Mouse (Mus musculus) midbrain, embryonic 16.5 days (tissue): ENCODE measurements around the gene Scoc. TPM values are rescaled to one million over a fixed set of nuclear protein-coding genes. Genes with fewer than 3 reads are reported as not detected.
A peak's percentile ranks its signal among the peaks of the same experiment; 100 is the strongest.

Experiments
- ATAC-seq: fragments of 200-750 bp; cut with Nextera tagmentation; 2 replicates; pipeline ENCODE4 v1.8.0; 2017; ENCODE audit warnings: moderate TSS enrichment
- H3K27ac ChIP-seq: fragments of 300-500 bp; sonication (generic); 2 replicates; pipeline ENCODE4 v1.5.1; 2014; ENCODE audit warnings: mild to moderate bottlenecking, low read length, mixed read lengths
- H3K27me3 ChIP-seq: fragments of 300-500 bp; sonication (generic); 2 replicates; pipeline ENCODE4 v1.6.1; 2014; ENCODE audit warnings: low read depth, low read length, mixed read lengths; ENCODE audit not compliant: control insufficient read depth, insufficient read depth
- H3K36me3 ChIP-seq: fragments of 300-500 bp; sonication (generic); 2 replicates; pipeline ENCODE4 v1.6.1; 2014; ENCODE audit warnings: mild to moderate bottlenecking, low read length, moderate library complexity, mixed read lengths; ENCODE audit not compliant: control insufficient read depth, insufficient read depth
- H3K4me1 ChIP-seq: fragments of 300-500 bp; sonication (generic); 2 replicates; pipeline ENCODE4 v1.6.1; 2014; ENCODE audit warnings: mild to moderate bottlenecking, low read length, mixed read lengths; ENCODE audit not compliant: control insufficient read depth, insufficient read depth
- H3K4me2 ChIP-seq: fragments of 300-500 bp; sonication (generic); 2 replicates; pipeline ENCODE4 v1.6.1; 2014; ENCODE audit warnings: mild to moderate bottlenecking, low read length, mixed read lengths
- H3K4me3 ChIP-seq: fragments of 300-500 bp; sonication (generic); 2 replicates; pipeline ENCODE4 v1.5.1; 2014; ENCODE audit warnings: low read depth, mild to moderate bottlenecking, low read length, moderate library complexity, mixed read lengths
- H3K9ac ChIP-seq: fragments of 300-500 bp; sonication (generic); 2 replicates; pipeline ENCODE4 v1.6.1; 2014; ENCODE audit warnings: low read depth, low read length, mixed read lengths
- H3K9me3 ChIP-seq: fragments of 300-500 bp; sonication (generic); replicated peaks from 2 replicates; pipeline ENCODE4 v1.6.1; 2014; ENCODE audit warnings: mild to moderate bottlenecking, low read length, mixed read lengths; ENCODE audit not compliant: control insufficient read depth, poor library complexity, severe bottlenecking
- WGBS: fragments of 180-500 bp; shearing (Covaris S2); extraction: QIAGEN DNeasy Blood & Tissue Kit; methylation state at CpG from one replicate; pipeline ENCODE4 v1.1.7; 2014; 5-methylcytosine and 5-hydroxymethylcytosine counted together
- polyA plus RNA-seq: library from polyadenylated mRNA; unstranded; fragments of >200 nt; fragmentation: Nextera tagmentation; extraction: Ambion mirVana; gene quantifications from 2 replicates; pipeline ENCODE4 v1.2.1, GENCODE M21; 2015

The Scoc gene
- 327 and 361 TPM in 2 replicates for polyA plus RNA-seq

- ATAC-seq = no peak
Observed at GRCm38 (mm10) chr8:83458222-83458621, at the start of gene Scoc. TSS of gene Scoc (minus strand) at chr8:83458391.

GRCm38 (mm10) chr8:83459606-83460005 is 1.4 kb upstream of the Scoc start:
- Histone ChIP-seq H3K27me3 (no peaks in the 10 kb centered on the region), H3K36me3 (no peaks in the 10 kb centered on the region), H3K27ac (no peak overlapping the region), H3K9ac (no peak overlapping the region), H3K4me1 (no peaks in the 10 kb centered on the region), H3K9me3 (no peaks in the 10 kb centered on the region), H3K4me3 (no peak overlapping the region), H3K4me2 (no peak overlapping the region)
- no peak for ATAC-seq
- WGBS = 74% methylated on average over 3 of the region's 3 CpGs

More at GRCm38 (mm10) chr8:83458222-83458621, at the start of gene Scoc:
- no peaks in the 10 kb centered on the region for H3K36me3 ChIP-seq
- no peaks in the 10 kb centered on the region for H3K4me1 ChIP-seq
- H3K27ac ChIP-seq = no peak within 1 kb of the TSS
- H3K4me3 ChIP-seq = no peak within 1 kb of the TSS
- 85% methylated on average over 14 of the region's 14 CpGs for WGBS
- H3K9me3 ChIP-seq = no peaks in the 10 kb centered on the region
- no peak within 1 kb of the TSS for H3K9ac ChIP-seq
- H3K27me3 ChIP-seq = no peaks in the 10 kb centered on the region
- H3K4me2 ChIP-seq = no peak within 1 kb of the TSS

DNA sequence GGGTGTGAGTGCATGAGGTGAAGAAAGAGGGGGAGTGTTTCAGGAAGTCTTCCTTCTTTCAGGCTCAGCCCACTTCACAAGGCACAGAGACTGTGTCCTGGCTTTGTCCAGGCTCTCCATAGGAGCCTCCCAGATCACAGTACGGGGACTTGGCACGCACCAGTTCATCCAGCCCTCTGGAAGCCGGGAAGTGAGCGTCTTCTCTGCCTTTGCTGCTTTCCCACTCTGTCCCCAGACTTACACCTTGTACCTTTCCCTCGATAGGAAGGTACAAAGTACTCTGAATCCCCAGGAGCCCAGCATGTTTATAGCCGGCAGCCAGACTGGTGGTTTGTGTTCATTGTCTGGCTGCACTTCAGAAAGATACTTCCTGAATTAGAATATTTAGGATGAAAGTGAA is 1.1 kb downstream of the Scoc start:
- Histone ChIP-seq H3K36me3 (no peaks in the 10 kb centered on the region), H3K4me3 (no peak overlapping the region), H3K27ac (no peak overlapping the region), H3K4me2 (no peak overlapping the region), H3K9me3 (no peaks in the 10 kb centered on the region), H3K4me1 (no peaks in the 10 kb centered on the region), H3K27me3 (no peaks in the 10 kb centered on the region), H3K9ac (no peak overlapping the region)
- no peak for ATAC-seq
- 57% methylated on average over 6 of the region's 6 CpGs for WGBS

DNA sequence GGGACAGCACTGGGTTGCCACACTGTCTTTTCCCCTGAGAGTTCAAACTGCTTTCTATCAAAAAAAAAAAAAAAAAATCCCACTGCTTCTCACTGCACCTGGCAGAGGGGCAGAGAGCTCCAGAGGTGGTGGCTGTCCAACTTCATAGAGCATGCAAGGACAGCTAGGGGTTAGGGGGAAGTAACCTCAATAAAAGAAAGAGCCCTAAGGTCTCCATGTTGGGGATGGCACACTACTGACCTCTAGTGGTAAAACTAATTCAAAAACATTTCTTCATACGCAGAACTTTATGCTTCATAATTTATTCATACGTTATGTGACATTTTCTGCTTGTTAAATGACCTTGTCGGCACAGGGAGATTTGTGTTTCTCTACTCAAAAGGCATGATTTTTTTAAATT is 7.1 kb downstream of the Scoc start:
- no peak overlapping the region for H3K27ac ChIP-seq
- H3K4me3 ChIP-seq = no peak overlapping the region
- H3K9ac ChIP-seq = no peak overlapping the region
- ATAC-seq = no peak; the same call in 1 of the 2 replicates
- no peaks in the 10 kb centered on the region for H3K4me1 ChIP-seq
- 0 out of 2 replicates have a peak, but pooled peaks cover 2% of the 10 kb centered on the region for H3K9me3 ChIP-seq
- no peak overlapping the region for H3K4me2 ChIP-seq
- no peaks in the 10 kb centered on the region for H3K27me3 ChIP-seq
- H3K36me3 ChIP-seq = no peaks in the 10 kb centered on the region
- 16% methylated on average over 3 of the region's 3 CpGs for WGBS

DNA sequence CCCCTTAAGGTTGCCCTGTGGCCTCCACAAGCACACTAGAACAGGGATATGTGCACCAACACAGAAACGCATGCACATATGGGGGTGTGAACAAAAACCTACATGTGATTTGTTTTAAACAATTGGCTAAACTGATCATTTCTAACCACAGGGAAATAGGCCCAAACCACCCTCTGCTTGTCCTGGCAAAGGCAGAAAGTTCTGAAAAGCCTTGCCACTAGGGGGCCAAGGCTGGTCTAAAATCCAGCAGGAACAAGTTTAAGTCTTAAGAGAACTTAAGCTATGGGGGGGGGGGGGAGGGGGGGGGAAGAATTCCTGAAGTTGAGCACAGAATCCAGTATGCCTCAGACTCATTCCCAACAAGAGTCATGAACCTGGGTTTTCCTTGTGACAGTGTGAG is 8.2 kb downstream of the Scoc start:
- no peak overlapping the region for H3K9ac ChIP-seq
- H3K4me3 ChIP-seq = no peak overlapping the region
- 69% methylated on average over 1 of the region's 1 CpGs for WGBS
- no peak overlapping the region for H3K4me2 ChIP-seq
- no peaks in the 10 kb centered on the region for H3K27me3 ChIP-seq
- H3K36me3 ChIP-seq = no peaks in the 10 kb centered on the region
- 0 out of 2 replicates have a peak, but pooled peaks cover 2% of the 10 kb centered on the region for H3K9me3 ChIP-seq
- no peak overlapping the region for H3K27ac ChIP-seq
- no peak for ATAC-seq
- no peaks in the 10 kb centered on the region for H3K4me1 ChIP-seq

DNA sequence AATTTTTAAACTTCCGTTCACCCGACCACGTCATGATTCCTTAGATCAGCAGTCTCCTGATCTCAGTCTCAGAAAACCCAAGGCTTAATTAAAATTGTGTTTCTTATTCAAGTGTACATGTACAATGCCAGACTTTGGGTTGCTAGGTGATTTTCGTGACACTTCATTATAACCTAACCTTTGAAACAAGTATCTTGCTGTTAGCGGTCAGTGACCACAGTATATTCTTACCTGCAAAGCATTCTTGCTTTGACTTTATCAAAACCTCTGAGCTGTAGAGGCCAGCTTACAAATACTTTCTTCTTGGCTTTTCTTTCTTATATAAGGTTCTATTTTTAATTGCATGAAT is 15.2 kb downstream of the Scoc start:
- H3K4me2 ChIP-seq = peak overlapping the region; percentile 58
- ATAC-seq = peak; percentile 21; the same call in 1 of the 2 replicates
- WGBS = 19% methylated on average over 5 of the region's 5 CpGs
- peaks cover 21% of the 10 kb centered on the region for H3K4me1 ChIP-seq
- H3K27me3 ChIP-seq = no peaks in the 10 kb centered on the region
- peak overlapping the region; percentile 68 for H3K9ac ChIP-seq
- no peaks in the 10 kb centered on the region for H3K36me3 ChIP-seq
- H3K4me3 ChIP-seq = peak overlapping the region; percentile 86
- H3K27ac ChIP-seq = peak overlapping the region; percentile 87
- 0 out of 2 replicates have a peak, but pooled peaks cover 2% of the 10 kb centered on the region for H3K9me3 ChIP-seq

DNA sequence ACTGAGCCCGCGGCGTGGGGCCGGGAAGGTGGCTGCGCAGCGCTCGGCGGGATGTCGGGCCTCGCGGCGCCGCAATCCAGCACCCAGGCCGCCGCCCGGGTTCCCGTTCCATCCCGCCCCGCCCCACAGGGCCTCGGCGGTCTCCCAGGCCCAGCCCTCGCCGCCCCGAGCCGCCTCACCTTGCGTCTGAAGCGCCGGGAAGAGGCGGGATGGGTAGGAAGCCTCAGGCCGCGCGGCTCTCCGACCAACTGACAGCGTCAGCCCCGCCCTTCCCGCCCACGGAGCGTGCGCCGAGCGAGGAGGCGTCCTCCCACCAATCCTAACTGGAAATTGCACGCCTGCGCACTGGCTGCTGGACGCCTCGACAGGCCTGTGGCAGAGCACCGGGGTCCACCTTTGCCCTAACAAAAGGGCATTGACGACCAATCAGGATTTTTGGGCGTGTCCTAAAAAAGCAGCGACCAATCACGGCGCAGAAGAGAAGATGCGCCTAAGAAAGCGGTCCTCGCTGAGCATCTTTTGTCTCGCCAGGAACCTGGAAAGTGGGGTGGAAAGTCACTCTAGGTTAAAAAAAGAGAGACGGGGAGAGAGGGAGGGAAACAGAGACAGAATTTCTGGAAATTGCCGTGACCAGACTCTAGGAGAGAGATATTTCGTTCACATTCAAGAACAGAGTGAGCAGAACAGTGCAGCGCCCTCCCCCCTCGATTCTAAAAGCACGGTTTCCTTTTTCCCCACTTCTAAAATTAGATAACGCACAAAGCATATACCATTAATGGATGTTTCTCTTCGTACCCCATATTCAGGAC is 15.7 kb downstream of the Scoc start:
- 0 out of 2 replicates have a peak, but pooled peaks cover 3% of the 10 kb centered on the region for H3K36me3 ChIP-seq
- peak; percentile 100 for ATAC-seq
- H3K9me3 ChIP-seq = 0 out of 2 replicates have a peak, but pooled peaks cover 2% of the 10 kb centered on the region
- H3K27ac ChIP-seq = peak overlapping the region; percentile 93
- peak overlapping the region; percentile 94 for H3K9ac ChIP-seq
- H3K4me2 ChIP-seq = peak overlapping the region; percentile 83
- H3K4me1 ChIP-seq = peaks cover 21% of the 10 kb centered on the region
- H3K4me3 ChIP-seq = peak overlapping the region; percentile 86
- WGBS = under 1% methylated on average over 62 of the region's 64 CpGs
- H3K27me3 ChIP-seq = no peaks in the 10 kb centered on the region

- no peak; the same call in 1 of the 2 replicates for ATAC-seq
- under 1% methylated on average over 29 of the region's 29 CpGs for WGBS
- peak overlapping the region; percentile 93 for H3K27ac ChIP-seq
- peak overlapping the region; percentile 94 for H3K9ac ChIP-seq
- H3K27me3 ChIP-seq = no peaks in the 10 kb centered on the region
- H3K4me2 ChIP-seq = peak overlapping the region; percentile 83
- H3K4me1 ChIP-seq = peaks cover 21% of the 10 kb centered on the region
- H3K4me3 ChIP-seq = peak overlapping the region; percentile 86
- H3K36me3 ChIP-seq = peaks cover 7% of the 10 kb centered on the region; the same call in 1 of the 2 replicates
- 0 out of 2 replicates have a peak, but pooled peaks cover 2% of the 10 kb centered on the region for H3K9me3 ChIP-seq
Observed at GRCm38 (mm10) chr8:83441656-83442242, 16.4 kb downstream of the Scoc start.

DNA sequence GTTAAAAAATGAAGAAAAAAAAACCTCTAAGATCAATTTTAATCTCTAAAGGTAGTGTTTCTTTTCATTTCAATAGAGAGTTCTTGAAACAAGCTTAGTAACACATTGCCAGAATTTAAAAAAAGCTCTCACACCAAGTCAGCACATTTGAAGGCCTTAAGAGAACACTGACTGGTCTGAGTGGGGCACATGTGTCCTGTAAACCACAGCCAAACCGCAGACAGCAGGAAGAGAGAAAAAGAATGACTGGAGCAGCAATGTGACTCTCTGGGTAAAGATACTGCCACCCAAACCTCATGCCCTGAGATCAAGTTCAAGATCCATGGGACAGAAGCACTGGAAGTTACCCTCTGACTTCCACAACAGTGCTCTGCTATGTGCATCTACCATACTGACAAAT is 21.1 kb downstream of the Scoc start:
- Histone ChIP-seq H3K9me3 (no peaks in the 10 kb centered on the region), H3K36me3 (peaks cover 15% of the 10 kb centered on the region), H3K4me2 (no peak overlapping the region), H3K4me1 (peaks cover 16% of the 10 kb centered on the region), H3K27ac (no peak overlapping the region), H3K27me3 (no peaks in the 10 kb centered on the region), H3K9ac (no peak overlapping the region), H3K4me3 (no peak overlapping the region)
- WGBS = 89% methylated on average over 1 of the region's 1 CpGs
- ATAC-seq = no peak
